Mouse (Mus musculus) ovary, postnatal 14 days (tissue): ENCODE data around the gene Hist1h4m.
"Not testable (repeated sequence)": the region's sequence is repeated elsewhere in the genome, so short reads cannot be mapped to it uniquely, and the experiment has no call there.

ENCODE experiments used
- DNase-seq: peaks from one replicate; pipeline ENCODE4 v3.0.0; 2022; ENCODE audit warnings: low spot score

Hist1h4m gene

DNA sequence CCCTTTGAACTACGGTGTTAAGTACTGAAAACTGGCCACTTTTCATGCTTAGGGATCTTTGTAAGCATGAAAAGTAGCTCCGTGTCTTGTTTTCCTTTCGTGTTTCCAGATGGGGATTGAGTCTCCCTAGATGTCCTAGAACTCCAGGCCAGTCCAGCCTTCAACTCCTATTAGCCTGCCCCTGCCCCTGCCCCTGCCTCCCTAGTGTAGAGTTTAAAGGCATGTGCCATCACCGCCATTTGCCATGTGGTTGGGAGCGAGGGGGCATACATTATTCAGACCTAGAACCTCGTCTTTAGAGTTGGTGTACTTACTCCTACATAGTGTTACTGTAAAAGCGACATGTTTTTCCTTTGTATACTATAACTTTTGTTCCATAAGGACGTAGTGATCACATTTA lies 472 bp upstream of the Hist1h4m start:
- DNase-seq: not testable (repeated sequence)

DNA sequence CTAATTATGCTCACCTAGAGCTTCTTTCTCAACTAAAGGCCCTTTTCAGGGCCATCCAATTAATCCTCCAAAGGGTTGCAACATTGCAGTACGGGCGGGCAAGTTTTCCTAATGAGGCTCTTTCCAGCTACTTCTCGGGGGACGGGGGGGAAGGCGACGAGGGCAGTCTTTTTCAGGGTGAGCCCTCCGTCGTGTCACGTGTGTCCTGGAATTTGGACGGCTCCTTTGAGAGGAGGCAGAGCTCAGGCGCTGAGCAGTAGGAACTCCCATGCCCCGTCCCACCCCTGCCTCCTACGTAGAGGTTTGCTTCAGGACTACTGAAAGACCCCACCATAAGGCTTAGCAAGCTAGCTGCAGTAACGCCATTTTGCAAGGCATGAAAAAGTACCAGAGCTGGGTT lies 546 bp downstream of the Hist1h4m start:
- DNase-seq: not testable (repeated sequence)

GRCm38 (mm10) chr13:21820082-21820890 lies 8.7 kb downstream of the Hist1h4m start:
- not testable (repeated sequence) for DNase-seq

- no peak for DNase-seq
These were observed 17.0 kb downstream of the Hist1h4m start for GRCm38 (mm10) chr13:21828511-21828910.

DNA sequence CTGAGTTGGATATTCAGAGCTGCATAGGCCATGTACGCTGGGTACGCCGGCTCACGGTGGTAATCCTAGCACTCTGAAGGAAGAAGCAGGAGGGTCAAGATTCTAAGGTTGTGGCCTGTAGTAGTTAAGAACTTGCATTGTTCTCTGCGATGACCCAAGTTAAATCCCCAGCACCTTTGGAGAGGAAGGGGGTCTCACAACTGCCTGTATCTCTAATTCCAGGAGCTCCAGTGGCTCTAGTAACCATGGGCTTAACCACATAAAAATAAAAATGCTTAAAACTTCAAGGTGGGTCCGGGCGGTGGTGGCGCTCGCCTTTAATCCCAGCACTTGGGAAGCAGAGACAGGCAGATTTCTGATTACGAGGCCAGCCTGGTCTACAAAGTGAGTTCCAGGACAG lies 18.8 kb downstream of the Hist1h4m start:
- DNase-seq: no peak

DNA sequence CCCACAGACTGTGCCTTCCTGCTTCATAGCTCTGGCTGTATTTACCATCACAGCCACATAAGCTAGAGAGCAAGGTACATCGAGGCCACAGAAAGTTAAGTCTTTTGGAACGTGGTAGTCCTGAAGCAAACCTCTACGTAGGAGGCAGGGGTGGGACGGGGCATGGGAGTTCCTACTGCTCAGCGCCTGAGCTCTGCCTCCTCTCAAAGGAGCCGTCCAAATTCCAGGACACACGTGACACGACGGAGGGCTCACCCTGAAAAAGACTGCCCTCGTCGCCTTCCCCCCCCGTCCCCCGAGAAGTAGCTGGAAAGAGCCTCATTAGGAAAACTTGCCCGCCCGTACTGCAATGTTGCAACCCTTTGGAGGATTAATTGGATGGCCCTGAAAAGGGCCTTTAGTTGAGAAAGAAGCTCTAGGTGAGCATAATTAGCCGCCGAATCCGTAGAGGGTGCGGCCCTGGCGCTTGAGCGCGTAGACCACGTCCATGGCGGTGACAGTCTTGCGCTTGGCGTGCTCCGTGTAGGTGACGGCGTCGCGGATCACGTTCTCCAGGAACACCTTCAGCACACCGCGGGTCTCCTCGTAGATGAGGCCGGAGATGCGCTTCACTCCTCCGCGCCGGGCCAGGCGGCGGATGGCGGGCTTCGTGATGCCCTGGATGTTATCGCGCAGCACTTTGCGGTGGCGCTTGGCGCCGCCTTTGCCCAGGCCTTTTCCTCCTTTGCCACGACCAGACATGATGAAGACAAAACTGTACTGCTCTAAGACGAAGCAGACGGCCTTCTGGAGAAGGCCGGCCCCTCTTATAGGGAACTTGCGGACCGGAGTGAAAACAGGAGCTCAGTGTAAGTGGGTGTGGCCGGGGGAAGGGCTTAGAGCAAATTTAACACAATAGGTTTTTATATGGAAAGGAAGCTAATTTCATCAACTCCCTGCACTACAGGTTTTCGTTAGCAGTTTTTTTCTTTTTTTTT lies 20.2 kb downstream of the Hist1h4m start, which contains the start of gene Hist1h4n:
Gene Hist1h4n (minus strand): TSS at position 779 of the 977 bp plus-strand sequence.
- DNase-seq: not testable (repeated sequence)

DNA sequence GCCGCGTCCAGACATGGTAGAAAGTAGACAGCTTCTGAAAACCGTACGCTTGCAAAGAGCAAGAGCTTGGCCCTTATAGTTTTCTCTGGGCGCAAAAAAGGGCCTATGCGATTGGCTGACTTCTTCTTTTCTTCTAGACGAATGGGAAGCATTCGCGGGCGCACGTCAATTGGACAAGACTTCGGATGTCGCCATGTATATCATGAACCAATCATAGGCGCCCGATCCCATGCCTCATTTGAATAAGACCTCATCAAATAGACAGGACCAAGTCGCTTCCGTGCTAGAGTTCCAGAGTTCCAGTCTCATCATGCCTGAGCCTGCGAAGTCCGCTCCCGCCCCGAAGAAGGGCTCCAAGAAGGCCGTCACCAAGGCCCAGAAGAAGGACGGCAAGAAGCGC lies 21.9 kb downstream of the Hist1h4m start, which contains the start of the genes Hist1h2ap and Hist1h2br:
Gene Hist1h2ap (minus strand): TSS at position 47 of the 400 bp plus-strand sequence.
Gene Hist1h2br (plus strand): TSS at position 283 of the 400 bp plus-strand sequence.
- DNase-seq: not testable (repeated sequence)

DNA sequence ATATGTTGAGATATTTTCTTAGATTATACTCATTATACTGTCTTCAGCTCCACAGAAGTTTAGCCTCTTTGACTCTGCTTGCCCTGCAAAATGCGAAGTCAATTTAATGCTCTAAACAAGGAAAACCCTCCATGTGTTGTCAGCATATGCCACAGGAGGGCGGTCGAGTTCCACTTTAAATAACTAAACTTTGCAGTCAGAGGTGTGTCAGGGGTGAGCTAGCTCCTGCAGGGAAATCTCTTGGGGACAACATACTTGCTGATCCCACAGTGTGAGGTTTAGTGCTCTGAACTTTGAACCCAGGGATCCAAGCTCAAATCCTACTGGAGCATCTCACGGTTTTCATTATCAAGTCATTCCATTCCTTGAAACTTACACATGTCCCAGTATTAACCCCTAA lies 29.0 kb downstream of the Hist1h4m start:
- DNase-seq: not testable (repeated sequence)

GRCm38 (mm10) chr13:21846356-21846755 lies 34.8 kb downstream of the Hist1h4m start:
- DNase-seq: not testable (repeated sequence)

- no peak for DNase-seq
These were observed 36.3 kb downstream of the Hist1h4m start for GRCm38 (mm10) chr13:21847883-21848282.

DNA sequence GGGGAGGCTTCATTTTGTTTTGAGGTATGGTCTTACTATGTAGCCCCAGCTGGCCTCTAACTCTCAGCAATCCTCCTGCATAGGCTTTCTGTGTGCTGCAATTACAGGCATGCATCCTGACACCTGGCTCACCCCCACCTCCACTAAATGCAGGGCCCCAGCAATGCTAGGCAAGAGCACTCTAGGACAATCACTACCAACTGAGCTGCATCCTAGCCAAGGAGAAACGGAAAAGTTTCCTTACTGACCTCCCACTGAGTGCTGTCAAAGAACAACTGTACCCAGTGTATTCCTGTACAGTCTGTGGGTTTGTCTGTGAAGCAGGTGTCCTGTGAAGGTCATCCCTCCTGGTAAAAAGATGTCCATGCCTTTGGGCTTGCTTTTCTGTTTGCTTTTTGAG lies 39.1 kb downstream of the Hist1h4m start:
- DNase-seq: not testable (repeated sequence)

DNA sequence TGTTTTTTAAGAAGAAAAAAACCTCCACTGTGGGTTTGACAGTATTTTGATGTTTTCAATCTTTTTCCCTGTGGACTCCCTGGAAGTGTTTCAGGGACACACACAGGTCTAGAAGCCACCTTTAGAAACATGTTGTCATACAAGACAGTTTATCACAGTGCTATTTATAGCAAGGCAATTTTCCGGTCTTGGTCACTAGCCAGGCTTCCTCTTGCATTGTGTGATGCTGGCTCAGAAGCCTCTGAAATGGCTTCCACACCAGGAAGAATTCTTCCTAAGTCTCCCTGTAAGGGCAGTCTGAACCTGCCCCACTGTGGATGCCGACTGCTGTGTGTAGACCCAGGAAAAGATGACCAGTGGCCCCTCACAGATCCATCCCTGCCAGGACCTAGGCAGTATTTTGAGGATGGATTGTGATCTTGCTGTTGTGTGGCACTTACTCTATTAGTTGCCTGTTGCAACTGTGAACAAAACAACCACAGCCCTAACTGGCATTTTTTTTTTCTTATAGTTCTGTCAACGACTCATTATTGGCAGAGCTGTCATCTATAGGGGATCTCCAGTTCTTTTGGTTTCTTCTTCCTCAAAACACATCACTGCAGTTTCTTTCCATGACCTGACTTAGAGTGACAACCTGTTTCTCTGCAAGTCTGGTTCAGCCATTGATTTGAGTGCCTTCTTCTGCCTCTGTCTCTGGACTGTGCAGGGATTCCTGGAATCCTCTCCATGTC lies 40.8 kb downstream of the Hist1h4m start:
- DNase-seq: no peak

DNA sequence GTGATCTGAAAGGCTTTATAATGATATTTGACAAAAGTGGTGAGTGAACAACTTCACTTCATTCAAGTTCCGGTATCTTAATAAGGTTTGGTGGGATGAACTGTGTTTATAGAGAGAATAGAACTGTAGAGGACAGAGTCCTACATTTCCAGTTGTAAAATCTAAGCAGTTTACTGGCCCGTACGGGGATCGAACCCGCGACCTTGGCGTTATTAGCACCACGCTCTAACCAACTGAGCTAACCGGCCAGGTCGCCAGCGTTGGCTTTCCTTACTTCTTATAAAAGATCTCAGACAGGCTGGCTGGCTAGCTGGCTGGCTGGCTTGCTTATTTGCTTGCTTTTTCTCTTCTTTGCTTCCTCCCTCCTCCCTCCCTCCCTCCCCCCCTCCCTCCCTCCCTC lies 43.6 kb downstream of the Hist1h4m start:
- peak; percentile 25 for DNase-seq

GRCm38 (mm10) chr13:21855698-21856162 lies 44.2 kb downstream of the Hist1h4m start:
- no peak for DNase-seq

DNA sequence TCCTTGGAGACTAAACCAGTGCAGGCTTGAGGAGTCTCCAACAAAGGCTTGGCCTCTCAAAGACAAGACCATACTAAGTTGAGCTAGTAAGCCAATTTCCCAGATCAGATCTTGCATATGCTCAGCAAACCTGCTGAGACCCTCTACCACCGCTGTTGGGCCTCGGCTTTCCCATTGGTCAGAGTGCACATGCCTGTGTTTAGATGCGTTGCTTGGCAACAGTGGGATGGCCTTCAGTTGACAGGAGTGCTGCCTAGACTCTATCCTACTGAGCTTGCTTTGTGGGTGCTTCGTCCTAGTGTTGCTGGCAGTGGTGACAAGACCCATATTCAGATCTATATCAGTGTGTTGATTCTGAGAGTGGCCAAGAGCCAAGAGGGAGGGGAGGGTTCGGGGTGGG lies 50.1 kb downstream of the Hist1h4m start:
- DNase-seq: no peak
